Mouse (Mus musculus): ENCODE measurements at regions not wholly inside any gene's neighbourhood (a gene's known extent, or its start where the extent isn't known, plus 50 kb on each side); places are given as distances from the start of the nearest gene placed in this dataset.

DNA sequence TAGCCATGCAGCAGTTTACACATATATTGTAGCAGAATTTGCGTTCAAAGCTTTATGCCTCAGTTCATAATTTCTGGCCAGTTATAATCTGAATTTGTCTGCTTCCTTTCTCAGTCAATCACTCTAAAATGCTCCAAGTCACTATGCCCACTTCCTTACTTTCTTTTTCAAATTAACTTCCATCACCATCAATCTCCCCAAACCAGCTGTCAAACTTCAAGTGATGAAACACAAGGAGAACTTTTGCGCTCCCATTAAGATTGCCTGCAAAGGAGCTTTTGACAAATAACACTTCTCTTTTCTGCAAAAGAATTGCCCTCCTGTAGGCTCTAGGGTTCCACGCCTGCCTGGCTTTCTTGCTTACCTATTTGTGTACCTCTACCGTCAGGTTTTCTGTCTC, 50.6 kb upstream of the Pou1f1 start:
- in situ Hi-C loops (cut with MboI; ENCODE audit: unreplicated experiment in 2 of 2), result loop anchor here (5.0 kb wide), 2 partner anchors 342 to 562 kb away; no protein-coding TSS in a partner anchor
